Mouse (Mus musculus): Measurements from ENCODE around the gene Gosr1. TPM values are rescaled to one million over a fixed set of nuclear protein-coding genes. Genes with fewer than 3 reads are reported as not detected.

Gene Gosr1
- polyA plus RNA-seq, 1 experiment from 2014 or later = 30.1 TPM

DNA sequence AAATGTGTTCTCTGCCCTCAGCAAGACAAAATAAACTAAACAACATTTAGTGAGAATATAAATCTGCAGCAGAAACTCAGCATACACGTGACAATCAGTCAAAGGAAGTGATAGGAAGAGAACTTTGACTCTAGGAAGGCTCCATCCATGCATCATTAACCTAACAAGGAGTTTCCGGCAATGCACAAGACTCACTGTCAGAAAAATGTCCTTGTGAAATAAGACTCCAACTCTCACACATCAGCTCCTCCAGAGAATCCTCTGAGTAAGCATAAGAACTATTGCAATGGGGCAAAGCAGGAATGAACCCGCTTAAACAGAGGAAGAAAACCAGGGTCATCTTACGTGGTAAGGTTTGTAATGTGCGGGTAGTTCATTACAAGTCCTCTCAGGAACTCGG lies 33.9 kb upstream of the Gosr1 start:
- 91% methylated on average over 6 of the region's 6 CpGs for WGBS
- DNase-seq (ENCODE audit: low spot score) (no peak), ATAC-seq (ENCODE audit: insufficient read depth, low FRiP score, low TSS enrichment) (no peak)
- no peaks in the 10 kb centered on the region for H3K9me3 ChIP-seq (ENCODE audit: control insufficient read depth, low read length)
- H3K4me3 ChIP-seq (ENCODE audit: low read depth, low read length) = no peak overlapping the region
- H3K27ac ChIP-seq (ENCODE audit: low read depth, low read length) = no peak overlapping the region
- no peaks in the 10 kb centered on the region for H3K36me3 ChIP-seq (ENCODE audit: control insufficient read depth, insufficient read depth, low read length)
- no peak overlapping the region for H3K4me2 ChIP-seq (ENCODE audit: low read depth)
- H3K4me1 ChIP-seq (ENCODE audit: control insufficient read depth, insufficient read depth, low read length) = no peaks in the 10 kb centered on the region
- no peak overlapping the region for H3K9ac ChIP-seq (ENCODE audit: low read length)
- no peaks in the 10 kb centered on the region for H3K27me3 ChIP-seq (ENCODE audit: control insufficient read depth, insufficient read depth, low read length)

DNA sequence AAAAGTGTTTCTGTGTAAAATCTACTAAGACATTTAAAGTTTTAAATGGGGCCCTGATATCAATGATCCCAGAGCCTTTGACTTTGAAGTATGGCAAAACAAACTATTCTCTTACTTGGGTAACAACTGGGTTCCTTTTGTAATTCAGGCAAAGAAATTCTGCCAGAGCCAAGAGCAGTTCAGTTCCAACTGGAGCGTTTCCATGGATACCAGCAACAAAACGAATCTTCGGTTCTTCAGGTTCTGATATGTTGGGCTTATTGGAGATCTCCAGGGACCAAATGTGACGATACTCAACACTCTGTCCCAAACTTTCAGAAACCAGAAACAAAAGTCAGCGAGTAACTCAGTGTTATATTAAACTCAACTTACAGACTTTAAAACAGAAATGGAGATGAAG lies 31.9 kb upstream of the Gosr1 start:
- H3K9ac ChIP-seq (ENCODE audit: low read length) = no peak overlapping the region
- H3K36me3 ChIP-seq (ENCODE audit: control insufficient read depth, insufficient read depth, low read length) = no peaks in the 10 kb centered on the region
- 90% methylated on average over 5 of the region's 5 CpGs for WGBS

DNA sequence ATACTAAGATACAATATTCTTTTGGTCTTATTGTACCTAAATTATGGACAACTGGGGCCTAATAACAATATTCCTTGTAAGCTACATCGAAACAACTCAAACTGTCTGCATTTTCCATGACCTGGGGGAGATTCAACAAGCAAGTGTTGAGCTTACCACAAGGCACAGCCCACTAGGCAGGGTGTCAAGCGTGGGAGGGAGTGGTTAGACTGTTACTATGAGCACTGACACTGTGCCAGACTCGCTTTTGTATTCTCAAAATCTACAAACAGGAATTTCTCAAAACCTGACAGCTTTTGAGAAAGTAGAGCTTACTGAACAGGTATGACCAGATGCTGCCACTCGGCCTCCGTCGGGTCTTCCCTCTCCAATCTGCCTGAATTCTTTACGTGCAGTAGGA lies 28.0 kb upstream of the Gosr1 start:
- no peaks in the 10 kb centered on the region for H3K4me1 ChIP-seq (ENCODE audit: control insufficient read depth, insufficient read depth, low read length)
- 89% methylated on average over 7 of the region's 7 CpGs for WGBS
- ATAC-seq (ENCODE audit: insufficient read depth, low FRiP score, low TSS enrichment) = no peak

More for the DNA sequence above, 31.9 kb upstream of the Gosr1 start:
- Histone ChIP-seq H3K27me3 (ENCODE audit: control insufficient read depth, insufficient read depth, low read length) (no peaks in the 10 kb centered on the region), H3K4me3 (ENCODE audit: low read depth, low read length) (no peak overlapping the region), H3K4me1 (ENCODE audit: control insufficient read depth, insufficient read depth, low read length) (no peaks in the 10 kb centered on the region), H3K9me3 (ENCODE audit: control insufficient read depth, low read length) (no peaks in the 10 kb centered on the region), H3K4me2 (ENCODE audit: low read depth) (no peak overlapping the region), H3K27ac (ENCODE audit: low read depth, low read length) (no peak overlapping the region)
- DNase-seq (ENCODE audit: low spot score) = no peak
- ATAC-seq (ENCODE audit: insufficient read depth, low FRiP score, low TSS enrichment) = no peak

DNA sequence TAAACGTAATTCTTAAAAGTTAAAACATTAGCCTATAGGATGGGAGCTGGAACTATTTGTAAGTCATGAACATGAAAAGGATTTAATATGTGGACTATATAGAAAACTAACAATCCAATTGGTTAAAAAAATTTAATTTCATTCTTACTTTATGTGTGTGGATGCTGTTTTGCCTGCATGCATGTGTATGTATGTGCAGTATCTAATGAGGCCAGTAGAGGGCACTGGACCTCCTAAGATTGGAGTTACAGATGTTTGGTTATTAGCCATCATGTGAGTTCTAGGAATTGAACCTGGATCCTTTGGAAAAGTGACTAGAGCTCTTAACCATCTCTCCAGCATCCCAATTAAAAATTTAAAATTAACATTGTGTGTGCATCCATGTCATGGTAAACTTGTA lies 25.9 kb upstream of the Gosr1 start:
- no peak overlapping the region for H3K27ac ChIP-seq (ENCODE audit: low read depth, low read length)
- no peak overlapping the region for H3K4me3 ChIP-seq (ENCODE audit: low read depth, low read length)
- 97% methylated on average over 1 of the region's 1 CpGs for WGBS
- H3K36me3 ChIP-seq (ENCODE audit: control insufficient read depth, insufficient read depth, low read length) = no peaks in the 10 kb centered on the region; the same call in 1 of the 2 replicates
- ATAC-seq (ENCODE audit: insufficient read depth, low FRiP score, low TSS enrichment) = no peak
- no peak overlapping the region for H3K9ac ChIP-seq (ENCODE audit: low read length)
- H3K27me3 ChIP-seq (ENCODE audit: control insufficient read depth, insufficient read depth, low read length) = no peaks in the 10 kb centered on the region
- no peak overlapping the region for H3K4me2 ChIP-seq (ENCODE audit: low read depth)
- no peaks in the 10 kb centered on the region for H3K4me1 ChIP-seq (ENCODE audit: control insufficient read depth, insufficient read depth, low read length)
- no peaks in the 10 kb centered on the region for H3K9me3 ChIP-seq (ENCODE audit: control insufficient read depth, low read length)
- peak; percentile 24 for DNase-seq (ENCODE audit: low spot score)

More for the DNA sequence above, 28.0 kb upstream of the Gosr1 start:
- no peaks in the 10 kb centered on the region for H3K9me3 ChIP-seq (ENCODE audit: control insufficient read depth, low read length)
- H3K4me3 ChIP-seq (ENCODE audit: low read depth, low read length) = no peak overlapping the region
- H3K4me2 ChIP-seq (ENCODE audit: low read depth) = no peak overlapping the region
- H3K36me3 ChIP-seq (ENCODE audit: control insufficient read depth, insufficient read depth, low read length) = no peaks in the 10 kb centered on the region; the same call in 1 of the 2 replicates
- H3K27me3 ChIP-seq (ENCODE audit: control insufficient read depth, insufficient read depth, low read length) = no peaks in the 10 kb centered on the region
- H3K27ac ChIP-seq (ENCODE audit: low read depth, low read length) = no peak overlapping the region
- no peak for DNase-seq (ENCODE audit: low spot score)
- H3K9ac ChIP-seq (ENCODE audit: low read length) = no peak overlapping the region

DNA sequence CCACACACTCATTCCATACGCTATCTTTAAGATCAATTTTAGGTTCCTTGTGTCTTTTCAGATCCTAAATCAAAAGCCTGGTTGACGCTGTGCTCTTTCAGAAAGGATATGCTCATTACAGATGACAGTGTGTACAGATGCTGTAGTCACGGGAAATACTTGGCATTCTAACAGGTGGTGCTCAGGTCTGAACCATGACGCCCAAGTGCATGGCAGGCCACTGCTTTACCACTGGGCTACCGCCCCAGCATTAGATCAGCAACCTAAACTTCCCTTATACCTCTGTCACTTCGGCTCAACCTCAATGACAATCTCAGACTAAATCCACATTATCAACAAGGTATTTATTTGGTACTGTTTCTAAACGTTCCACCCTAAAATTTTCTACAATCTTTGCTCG lies 12.2 kb upstream of the Gosr1 start:
- 82% methylated on average over 8 of the region's 8 CpGs for WGBS
- H3K27me3 ChIP-seq (ENCODE audit: control insufficient read depth, insufficient read depth, low read length) = no peaks in the 10 kb centered on the region
- no peak overlapping the region for H3K9ac ChIP-seq (ENCODE audit: low read length)
- no peaks in the 10 kb centered on the region for H3K36me3 ChIP-seq (ENCODE audit: control insufficient read depth, insufficient read depth, low read length)
- no peak overlapping the region for H3K4me2 ChIP-seq (ENCODE audit: low read depth)
- no peak overlapping the region for H3K27ac ChIP-seq (ENCODE audit: low read depth, low read length)
- no peaks in the 10 kb centered on the region for H3K9me3 ChIP-seq (ENCODE audit: control insufficient read depth, low read length)
- ATAC-seq (ENCODE audit: insufficient read depth, low FRiP score, low TSS enrichment) (no peak), DNase-seq (ENCODE audit: low spot score) (no peak)
- no peaks in the 10 kb centered on the region; the same call in 1 of the 2 replicates for H3K4me1 ChIP-seq (ENCODE audit: control insufficient read depth, insufficient read depth, low read length)
- H3K4me3 ChIP-seq (ENCODE audit: low read depth, low read length) = no peak overlapping the region

DNA sequence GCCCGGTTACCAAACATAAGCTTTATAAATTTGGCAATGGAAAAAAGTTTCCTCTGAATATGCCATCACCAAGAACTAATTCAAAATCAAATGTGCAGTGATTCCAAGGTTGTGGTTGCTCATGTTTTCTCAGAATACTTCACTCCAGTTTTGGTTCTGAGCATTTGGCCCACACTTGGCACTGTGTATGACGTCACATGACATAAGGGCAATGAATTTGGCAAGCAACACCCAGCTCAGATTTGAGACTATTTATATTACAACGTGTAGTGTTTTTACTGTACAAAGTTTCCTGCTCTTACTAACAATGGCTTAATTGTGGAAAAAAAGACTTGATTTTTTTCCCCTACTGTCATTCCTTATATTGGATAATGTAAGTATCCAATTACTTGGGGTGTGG lies 10.4 kb upstream of the Gosr1 start:
- H3K9me3 ChIP-seq (ENCODE audit: control insufficient read depth, low read length) = no peaks in the 10 kb centered on the region
- H3K4me3 ChIP-seq (ENCODE audit: low read depth, low read length) = no peak overlapping the region
- no peaks in the 10 kb centered on the region; the same call in 1 of the 2 replicates for H3K4me1 ChIP-seq (ENCODE audit: control insufficient read depth, insufficient read depth, low read length)
- DNase-seq (ENCODE audit: low spot score) (no peak), ATAC-seq (ENCODE audit: insufficient read depth, low FRiP score, low TSS enrichment) (no peak)
- no peak overlapping the region for H3K27ac ChIP-seq (ENCODE audit: low read depth, low read length)
- 79% methylated on average over 3 of the region's 3 CpGs for WGBS
- no peak overlapping the region for H3K9ac ChIP-seq (ENCODE audit: low read length)
- no peak overlapping the region for H3K4me2 ChIP-seq (ENCODE audit: low read depth)
- no peaks in the 10 kb centered on the region for H3K27me3 ChIP-seq (ENCODE audit: control insufficient read depth, insufficient read depth, low read length)
- no peaks in the 10 kb centered on the region for H3K36me3 ChIP-seq (ENCODE audit: control insufficient read depth, insufficient read depth, low read length)

DNA sequence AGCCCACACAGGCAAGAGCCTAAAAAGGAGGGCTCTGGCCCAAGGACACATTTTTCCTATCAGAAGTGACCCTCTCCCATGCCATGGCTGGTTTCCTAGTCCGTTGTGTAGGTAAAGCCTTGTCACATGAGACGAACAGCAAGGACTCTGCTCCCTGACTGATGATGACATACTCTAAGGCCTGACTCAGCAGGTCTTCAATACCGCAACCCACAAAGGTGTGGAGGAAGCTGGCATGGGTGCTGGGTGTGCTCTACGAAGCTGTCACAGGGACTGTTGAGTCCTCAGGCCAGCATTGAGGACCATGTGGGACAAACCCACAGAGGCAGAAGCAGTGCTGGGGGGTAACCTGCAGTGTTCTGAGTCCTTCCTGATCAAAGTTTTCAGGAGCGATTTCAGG lies 7.2 kb upstream of the Gosr1 start:
- Histone ChIP-seq H3K4me2 (ENCODE audit: low read depth) (no peak overlapping the region), H3K27me3 (ENCODE audit: control insufficient read depth, insufficient read depth, low read length) (no peaks in the 10 kb centered on the region), H3K36me3 (ENCODE audit: control insufficient read depth, insufficient read depth, low read length) (no peaks in the 10 kb centered on the region), H3K9ac (ENCODE audit: low read length) (no peak overlapping the region), H3K27ac (ENCODE audit: low read depth, low read length) (no peak overlapping the region), H3K4me3 (ENCODE audit: low read depth, low read length) (no peak overlapping the region), H3K9me3 (ENCODE audit: control insufficient read depth, low read length) (no peaks in the 10 kb centered on the region), H3K4me1 (ENCODE audit: control insufficient read depth, insufficient read depth, low read length) (no peaks in the 10 kb centered on the region; the same call in 1 of the 2 replicates)
- ATAC-seq (ENCODE audit: insufficient read depth, low FRiP score, low TSS enrichment) (no peak), DNase-seq (ENCODE audit: low spot score) (no peak)
- WGBS = 85% methylated on average over 5 of the region's 5 CpGs

DNA sequence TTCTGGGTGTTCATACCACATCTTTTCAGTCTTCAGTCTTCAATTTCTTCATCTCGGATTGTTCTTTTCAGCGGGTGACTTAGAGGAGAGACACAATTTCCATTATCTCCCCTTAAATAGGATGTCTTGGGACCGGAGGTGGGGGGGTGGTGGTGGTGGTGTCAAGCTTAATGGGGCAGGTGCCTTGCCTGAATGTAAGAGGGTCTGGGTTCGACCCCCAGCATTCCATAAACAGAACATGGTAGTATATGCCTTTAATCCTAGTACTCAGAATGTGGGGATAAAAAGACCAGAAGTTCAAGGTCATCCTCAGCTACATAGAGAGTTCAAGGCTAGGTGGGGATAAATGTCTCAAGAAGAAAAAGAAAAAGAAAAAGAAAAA lies 353 bp upstream of the Gosr1 start:
- peak overlapping the region; percentile 63; the same call in 1 of the 2 replicates for H3K4me3 ChIP-seq (ENCODE audit: low read depth, low read length)
- no peaks in the 10 kb centered on the region for H3K4me1 ChIP-seq (ENCODE audit: control insufficient read depth, insufficient read depth, low read length)
- 15% methylated on average over 4 of the region's 4 CpGs for WGBS
- H3K9ac ChIP-seq (ENCODE audit: low read length) = no peak overlapping the region
- ATAC-seq (ENCODE audit: insufficient read depth, low FRiP score, low TSS enrichment) (peak; percentile 45; the same call in 1 of the 2 replicates), DNase-seq (ENCODE audit: low spot score) (no peak)
- no peaks in the 10 kb centered on the region for H3K9me3 ChIP-seq (ENCODE audit: control insufficient read depth, low read length)
- peaks cover 4% of the 10 kb centered on the region for H3K36me3 ChIP-seq (ENCODE audit: control insufficient read depth, insufficient read depth, low read length)
- no peaks in the 10 kb centered on the region for H3K27me3 ChIP-seq (ENCODE audit: control insufficient read depth, insufficient read depth, low read length)
- H3K4me2 ChIP-seq (ENCODE audit: low read depth) = no peak overlapping the region; the same call in 1 of the 2 replicates
- no peak overlapping the region for H3K27ac ChIP-seq (ENCODE audit: low read depth, low read length)

DNA sequence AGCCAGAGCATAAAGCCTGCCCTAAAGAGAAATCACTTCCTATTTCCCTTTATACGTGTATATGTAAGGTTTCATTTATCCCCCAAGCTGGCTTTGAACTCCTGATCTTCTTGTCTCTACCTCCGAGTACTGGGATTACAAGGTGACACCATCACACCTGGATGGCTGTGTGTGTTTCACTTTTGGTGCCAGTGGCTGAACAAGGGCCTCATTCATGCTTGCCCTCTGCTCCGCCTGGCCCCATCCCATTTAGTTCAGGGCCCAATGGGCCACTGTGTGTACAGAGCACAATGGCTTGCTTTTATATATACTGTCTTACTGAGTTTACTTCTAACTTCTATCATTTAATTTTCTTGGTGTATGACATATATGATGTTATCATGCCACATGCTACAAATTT lies 11.1 kb downstream of the Gosr1 start:
- Histone ChIP-seq H3K27me3 (ENCODE audit: control insufficient read depth, insufficient read depth, low read length) (no peaks in the 10 kb centered on the region), H3K27ac (ENCODE audit: low read depth, low read length) (no peak overlapping the region), H3K9me3 (ENCODE audit: control insufficient read depth, low read length) (no peaks in the 10 kb centered on the region), H3K4me1 (ENCODE audit: control insufficient read depth, insufficient read depth, low read length) (no peaks in the 10 kb centered on the region), H3K4me2 (ENCODE audit: low read depth) (no peak overlapping the region), H3K9ac (ENCODE audit: low read length) (no peak overlapping the region), H3K4me3 (ENCODE audit: low read depth, low read length) (no peak overlapping the region), H3K36me3 (ENCODE audit: control insufficient read depth, insufficient read depth, low read length) (peaks cover 9% of the 10 kb centered on the region)
- no peak for DNase-seq (ENCODE audit: low spot score)
- WGBS = 93% methylated on average over 3 of the region's 3 CpGs
- ATAC-seq (ENCODE audit: insufficient read depth, low FRiP score, low TSS enrichment) = no peak
